Mouse (Mus musculus) midbrain, embryonic 16.5 days (tissue): ENCODE results near the gene Cped1. TPM values are rescaled to one million over a fixed set of nuclear protein-coding genes. Genes with fewer than 3 reads are reported as not detected.

ENCODE experiments used
- ATAC-seq: fragments of 200-750 bp; cut with Nextera tagmentation; 2 replicates; pipeline ENCODE4 v1.8.0; 2017; ENCODE audit warnings: moderate TSS enrichment
- H3K27ac ChIP-seq: fragments of 300-500 bp; sonication (generic); 2 replicates; pipeline ENCODE4 v1.5.1; 2014; ENCODE audit warnings: mild to moderate bottlenecking, low read length, mixed read lengths
- H3K27me3 ChIP-seq: fragments of 300-500 bp; sonication (generic); 2 replicates; pipeline ENCODE4 v1.6.1; 2014; ENCODE audit warnings: low read depth, low read length, mixed read lengths; ENCODE audit not compliant: control insufficient read depth, insufficient read depth
- H3K36me3 ChIP-seq: fragments of 300-500 bp; sonication (generic); 2 replicates; pipeline ENCODE4 v1.6.1; 2014; ENCODE audit warnings: mild to moderate bottlenecking, low read length, moderate library complexity, mixed read lengths; ENCODE audit not compliant: control insufficient read depth, insufficient read depth
- H3K4me1 ChIP-seq: fragments of 300-500 bp; sonication (generic); 2 replicates; pipeline ENCODE4 v1.6.1; 2014; ENCODE audit warnings: mild to moderate bottlenecking, low read length, mixed read lengths; ENCODE audit not compliant: control insufficient read depth, insufficient read depth
- H3K4me2 ChIP-seq: fragments of 300-500 bp; sonication (generic); 2 replicates; pipeline ENCODE4 v1.6.1; 2014; ENCODE audit warnings: mild to moderate bottlenecking, low read length, mixed read lengths
- H3K4me3 ChIP-seq: fragments of 300-500 bp; sonication (generic); 2 replicates; pipeline ENCODE4 v1.5.1; 2014; ENCODE audit warnings: low read depth, mild to moderate bottlenecking, low read length, moderate library complexity, mixed read lengths
- H3K9ac ChIP-seq: fragments of 300-500 bp; sonication (generic); 2 replicates; pipeline ENCODE4 v1.6.1; 2014; ENCODE audit warnings: low read depth, low read length, mixed read lengths
- H3K9me3 ChIP-seq: fragments of 300-500 bp; sonication (generic); replicated peaks from 2 replicates; pipeline ENCODE4 v1.6.1; 2014; ENCODE audit warnings: mild to moderate bottlenecking, low read length, mixed read lengths; ENCODE audit not compliant: control insufficient read depth, poor library complexity, severe bottlenecking
- WGBS: fragments of 180-500 bp; shearing (Covaris S2); extraction: QIAGEN DNeasy Blood & Tissue Kit; methylation state at CpG from one replicate; pipeline ENCODE4 v1.1.7; 2014; 5-methylcytosine and 5-hydroxymethylcytosine counted together
- polyA plus RNA-seq: library from polyadenylated mRNA; unstranded; fragments of >200 nt; fragmentation: Nextera tagmentation; extraction: Ambion mirVana; gene quantifications from 2 replicates; pipeline ENCODE4 v1.2.1, GENCODE M21; 2015

The Cped1 gene
- polyA plus RNA-seq, 1 experiment from 2014 or later: 2.1 TPM

DNA sequence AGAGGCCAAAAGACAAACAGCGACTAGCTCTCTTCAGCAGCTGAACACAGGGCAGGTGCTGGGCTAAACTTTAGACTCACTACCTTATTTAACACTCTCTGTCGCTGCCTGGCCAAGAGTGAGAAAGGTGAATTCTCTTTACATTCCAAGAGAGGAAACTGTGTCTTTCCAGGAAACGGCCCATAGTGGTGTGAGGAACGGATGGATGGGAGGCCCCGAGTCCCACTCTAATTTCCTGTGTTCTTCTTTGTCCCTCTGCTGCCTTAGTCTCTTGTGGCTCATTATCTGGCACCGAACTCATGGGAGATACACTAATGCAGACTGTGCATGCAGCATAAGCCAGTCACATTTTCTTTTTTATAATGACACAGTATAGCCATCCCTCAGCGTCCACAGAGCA, 31.9 kb downstream of the Cped1 start:
- Histone ChIP-seq H3K4me1 (no peaks in the 10 kb centered on the region), H3K27ac (no peak overlapping the region), H3K27me3 (no peaks in the 10 kb centered on the region), H3K36me3 (no peaks in the 10 kb centered on the region), H3K9me3 (no peaks in the 10 kb centered on the region), H3K4me3 (no peak overlapping the region), H3K4me2 (no peak overlapping the region), H3K9ac (no peak overlapping the region)
- no peak for ATAC-seq
- WGBS: 72% methylated on average over 7 of the region's 7 CpGs

DNA sequence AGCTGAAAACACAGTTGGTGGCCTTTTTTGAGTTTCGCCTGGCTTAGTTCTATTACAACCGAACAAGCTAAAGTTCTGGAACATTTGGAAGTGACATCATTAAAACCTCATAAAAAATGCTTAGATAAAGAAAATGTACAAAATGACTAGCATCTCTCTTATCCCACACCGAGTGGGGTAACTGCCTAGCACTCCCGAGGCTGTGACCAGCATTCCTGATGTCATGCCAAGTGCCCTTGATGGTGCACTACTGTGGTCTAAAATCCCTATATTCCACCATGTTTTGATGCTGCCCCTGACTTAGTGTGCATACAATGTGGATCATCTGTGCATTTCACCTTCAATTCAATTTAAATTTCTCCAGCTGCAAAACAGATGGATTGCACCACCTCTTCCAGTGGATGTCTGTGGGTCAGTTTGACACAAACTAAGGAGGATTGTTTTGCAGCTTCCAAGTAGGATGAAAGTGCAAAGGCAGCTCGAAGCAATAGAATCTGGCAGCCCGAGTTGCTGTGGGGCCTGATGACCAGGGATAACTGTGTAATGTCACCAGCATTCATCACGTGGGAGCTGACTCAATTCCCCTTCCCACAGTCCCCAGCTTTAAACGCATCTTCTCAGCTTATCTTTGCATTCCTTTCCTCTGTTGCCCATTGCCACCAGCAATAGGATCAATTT, 33.2 kb downstream of the Cped1 start:
- Histone ChIP-seq H3K9me3 (no peaks in the 10 kb centered on the region), H3K4me2 (no peak overlapping the region), H3K9ac (no peak overlapping the region), H3K4me3 (no peak overlapping the region), H3K36me3 (no peaks in the 10 kb centered on the region), H3K27me3 (no peaks in the 10 kb centered on the region), H3K27ac (no peak overlapping the region), H3K4me1 (no peaks in the 10 kb centered on the region)
- WGBS: 71% methylated on average over 8 of the region's 8 CpGs
- ATAC-seq: no peak

DNA sequence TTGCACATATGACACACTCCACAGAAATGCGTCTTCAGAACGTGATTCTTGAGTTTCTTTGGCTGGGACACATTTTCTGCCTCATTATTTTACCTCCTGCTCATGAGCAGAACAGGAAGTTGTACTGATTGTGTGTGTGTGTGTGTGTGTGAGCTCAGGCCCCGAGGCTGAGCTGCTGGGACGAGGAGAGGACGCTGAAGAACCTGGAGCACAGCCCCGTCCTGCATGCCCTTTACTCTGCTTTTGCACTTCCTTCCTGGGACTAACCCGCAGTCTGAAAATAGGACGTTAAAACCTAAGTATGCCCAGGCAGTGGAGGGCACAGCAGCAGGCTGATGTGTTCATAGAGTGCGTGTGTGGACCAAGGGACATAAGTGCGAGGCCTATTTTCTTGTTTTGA, 33.9 kb downstream of the Cped1 start:
- Histone ChIP-seq H3K4me1 (no peaks in the 10 kb centered on the region), H3K27ac (no peak overlapping the region), H3K4me2 (no peak overlapping the region), H3K36me3 (no peaks in the 10 kb centered on the region), H3K4me3 (no peak overlapping the region), H3K9ac (no peak overlapping the region), H3K27me3 (no peaks in the 10 kb centered on the region), H3K9me3 (no peaks in the 10 kb centered on the region)
- 62% methylated on average over 10 of the region's 10 CpGs for WGBS
- ATAC-seq: no peak

DNA sequence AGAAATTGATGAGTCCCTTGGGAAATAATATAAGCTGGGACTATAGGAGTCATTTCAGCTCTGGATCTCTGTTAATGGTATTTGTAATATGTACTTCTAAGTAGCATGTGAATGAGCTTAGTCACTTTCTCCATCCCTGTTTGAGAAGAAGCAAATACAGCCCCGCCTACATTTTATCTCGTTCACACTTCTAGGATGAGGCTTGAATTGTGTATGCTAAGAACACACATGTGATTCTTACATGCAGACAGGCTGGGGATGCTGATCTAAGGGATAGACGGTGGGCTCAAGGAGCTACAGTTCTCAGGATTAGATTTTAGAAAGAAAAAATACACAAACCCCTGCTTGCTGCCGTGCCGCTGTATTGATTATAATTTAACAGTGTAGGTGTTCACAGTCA, 35.0 kb downstream of the Cped1 start:
- Histone ChIP-seq H3K27ac (no peak overlapping the region), H3K36me3 (no peaks in the 10 kb centered on the region), H3K4me3 (no peak overlapping the region), H3K9me3 (no peaks in the 10 kb centered on the region), H3K27me3 (no peaks in the 10 kb centered on the region), H3K4me1 (0 out of 2 replicates have a peak, but pooled peaks cover 1% of the 10 kb centered on the region), H3K9ac (no peak overlapping the region), H3K4me2 (no peak overlapping the region)
- no peak for ATAC-seq
- 74% methylated on average over 5 of the region's 5 CpGs for WGBS

DNA sequence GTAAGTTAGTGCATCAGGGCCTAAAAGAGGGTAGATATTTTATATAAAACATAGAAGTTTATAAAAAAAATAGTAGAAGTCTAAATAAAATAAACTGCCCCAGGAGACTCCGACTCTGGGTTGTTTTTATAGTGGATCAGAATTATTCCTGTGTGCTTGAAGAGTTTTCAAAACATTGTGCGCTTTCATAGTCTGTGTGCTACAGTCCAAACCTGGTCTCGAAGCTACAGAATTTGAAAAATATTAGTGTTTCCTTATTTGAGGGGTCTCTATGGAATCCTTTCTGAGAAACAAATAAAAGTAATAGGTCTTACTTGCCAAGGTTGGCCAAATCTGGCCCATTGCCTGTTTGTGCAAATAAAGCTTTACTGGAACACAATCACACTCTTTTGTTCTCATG, 35.6 kb downstream of the Cped1 start:
- H3K4me2 ChIP-seq: no peak overlapping the region
- H3K9me3 ChIP-seq: no peaks in the 10 kb centered on the region
- no peaks in the 10 kb centered on the region for H3K36me3 ChIP-seq
- ATAC-seq: no peak
- no peak overlapping the region for H3K4me3 ChIP-seq
- no peaks in the 10 kb centered on the region for H3K27me3 ChIP-seq
- H3K9ac ChIP-seq: no peak overlapping the region
- H3K4me1 ChIP-seq: peaks cover 7% of the 10 kb centered on the region; the same call in 1 of the 2 replicates
- WGBS: 88% methylated on average over 3 of the region's 3 CpGs
- H3K27ac ChIP-seq: no peak overlapping the region

DNA sequence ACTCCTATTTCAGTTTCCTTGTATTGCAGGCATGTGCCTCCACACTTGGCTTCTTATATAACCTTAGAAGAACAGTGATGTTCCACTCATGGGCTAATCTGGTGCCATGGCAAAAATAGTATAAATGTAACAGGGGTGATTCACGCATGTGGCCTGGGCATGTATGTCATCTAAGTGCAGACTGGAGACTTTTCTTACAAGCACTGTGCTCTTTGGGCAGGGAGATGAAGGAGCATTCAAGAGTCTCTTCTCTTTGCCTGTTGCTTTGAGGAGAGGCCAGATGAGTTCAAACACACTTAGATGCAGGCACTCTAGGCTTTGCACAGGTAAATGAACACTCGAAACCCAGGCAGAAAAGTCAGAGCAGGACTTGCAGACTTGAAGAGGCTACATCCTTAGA, 38.5 kb downstream of the Cped1 start:
- 90% methylated on average over 2 of the region's 2 CpGs for WGBS
- ATAC-seq: no peak
- H3K36me3 ChIP-seq: no peaks in the 10 kb centered on the region
- no peaks in the 10 kb centered on the region for H3K27me3 ChIP-seq
- no peaks in the 10 kb centered on the region for H3K9me3 ChIP-seq
- H3K4me2 ChIP-seq: no peak overlapping the region
- no peak overlapping the region for H3K9ac ChIP-seq
- H3K4me3 ChIP-seq: no peak overlapping the region
- H3K4me1 ChIP-seq: peaks cover 9% of the 10 kb centered on the region; the same call in 1 of the 2 replicates
- no peak overlapping the region for H3K27ac ChIP-seq

DNA sequence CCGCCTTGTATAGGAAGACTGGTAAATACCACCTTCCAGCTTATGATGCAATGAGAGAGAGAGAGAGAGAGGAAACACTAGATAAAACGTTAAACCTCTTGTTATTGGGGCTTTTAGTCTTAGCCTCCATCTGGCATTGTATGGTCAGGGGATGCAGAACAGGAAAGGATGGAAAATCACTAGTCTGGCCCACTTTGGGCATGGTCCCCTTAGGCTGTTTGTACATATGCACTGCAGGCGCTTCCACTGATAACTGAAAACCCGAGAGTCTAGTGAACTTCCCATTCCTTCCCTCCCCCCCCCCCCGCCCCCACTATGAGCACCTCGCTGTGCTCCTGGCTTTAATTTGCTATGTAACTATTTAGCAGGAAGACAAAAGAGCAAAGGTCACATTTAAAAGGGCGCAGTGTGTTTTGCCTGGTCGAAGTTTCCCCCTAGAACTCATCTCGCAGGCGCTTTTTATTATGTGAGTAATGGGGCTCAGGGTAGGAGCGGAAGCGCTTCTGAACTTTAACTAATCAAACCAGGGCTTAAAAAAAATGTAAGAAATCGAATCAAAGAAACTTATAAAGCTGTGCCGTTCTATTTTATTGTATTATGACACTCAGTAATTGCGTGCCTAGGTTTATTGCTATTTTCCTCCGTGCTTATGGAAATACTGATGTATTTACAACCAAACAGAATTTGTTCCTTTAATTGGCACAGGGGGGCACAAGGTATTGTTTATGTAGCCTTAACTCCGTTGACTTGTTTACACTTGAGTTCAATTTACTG, 40.1 kb downstream of the Cped1 start:
- Histone ChIP-seq H3K36me3 (no peaks in the 10 kb centered on the region), H3K9ac (no peak overlapping the region), H3K4me3 (peak overlapping the region; percentile 9), H3K27me3 (no peaks in the 10 kb centered on the region), H3K4me1 (peaks cover 9% of the 10 kb centered on the region; the same call in 1 of the 2 replicates), H3K4me2 (peak overlapping the region; percentile 41), H3K27ac (no peak overlapping the region), H3K9me3 (no peaks in the 10 kb centered on the region)
- 18% methylated on average over 17 of the region's 17 CpGs for WGBS
- peak; percentile 51; the same call in 1 of the 2 replicates for ATAC-seq

DNA sequence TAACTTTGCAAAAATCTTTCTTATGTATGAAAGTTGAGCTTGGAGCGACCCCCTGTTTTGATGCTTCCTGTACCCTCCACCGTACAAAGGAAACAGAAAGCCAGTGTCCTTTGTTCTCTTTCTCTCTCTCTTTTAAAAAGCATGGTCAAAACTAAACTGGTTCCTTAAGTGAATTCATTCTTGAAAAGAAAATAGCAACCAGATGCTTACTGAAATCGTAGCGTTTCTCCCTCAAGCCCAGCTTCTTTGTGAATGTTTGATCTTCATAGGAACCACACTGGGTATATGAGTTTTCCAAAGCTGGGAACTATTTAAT, 40.6 kb downstream of the Cped1 start:
- no peaks in the 10 kb centered on the region for H3K9me3 ChIP-seq

More for the DNA sequence above, 40.6 kb downstream of the Cped1 start:
- H3K27me3 ChIP-seq: no peaks in the 10 kb centered on the region
- H3K4me1 ChIP-seq: peaks cover 9% of the 10 kb centered on the region; the same call in 1 of the 2 replicates
- no peaks in the 10 kb centered on the region for H3K36me3 ChIP-seq
- 16% methylated on average over 4 of the region's 4 CpGs for WGBS
- no peak overlapping the region for H3K27ac ChIP-seq
- H3K4me3 ChIP-seq: peak overlapping the region; percentile 9
- H3K9ac ChIP-seq: no peak overlapping the region
- ATAC-seq: 0 out of 2 replicates have a peak, but pooled peaks have one; percentile 28
- H3K4me2 ChIP-seq: peak overlapping the region; percentile 41
